ENCODE assay signal across 12 mouse cellular contexts in genomic region chr14:118050990-118051389, GRCm38 (mm10). TPM values are rescaled to one million over a fixed set of nuclear protein-coding genes. Genes with fewer than 3 reads are reported as not detected.
DNase-seq lines count a peak whose midpoint lies in the region; ATAC-seq and TF ChIP-seq lines count a peak whose summit lies in the region.
"Had no signal": no experiment of that assay in that cellular context is flagged by ENCODE, and none has a peak within 500 bp of the region (broad histone marks: within the 10 kb centered on the region; RNA-seq: fewer than 3 reads in every experiment).

No protein-coding gene starts in this region.

- H3K4me2 ChIP-seq in limb, embryonic 12.5 days = no peak overlapping the region

- H3K27me3 ChIP-seq in limb, embryonic 12.5 days = no peaks in the 10 kb centered on the region

- peaks cover 30% of the 10 kb centered on the region for H3K4me1 ChIP-seq in limb, embryonic 12.5 days (replicated peaks)
- H3K4me1 ChIP-seq: heart, embryonic 10.5 days had no signal

- no peak overlapping the region for H3K27ac ChIP-seq in limb, embryonic 12.5 days
- H3K27ac ChIP-seq in layer of hippocampus, adult 2 months = no peak overlapping the region
- H3K27ac ChIP-seq: heart, embryonic 10.5 days had no signal

- WGBS in limb, embryonic 12.5 days = 77% methylated on average over 12 of the region's 12 CpGs

- H3K9ac ChIP-seq in limb, embryonic 12.5 days (replicated peaks) = no peak overlapping the region

- no peak for TF ChIP-seq CTCF in layer of hippocampus, adult 2 months (conservative IDR thresholded peaks at IDR 0.05)

- ATAC-seq in limb, embryonic 12.5 days (ENCODE audit: insufficient number of reproducible peaks, insufficient read depth, low FRiP score, low TSS enrichment, low read depth) = 0 out of 2 replicates have a peak, but pooled peaks have one; percentile 29

- H3K36me3 ChIP-seq in limb, embryonic 12.5 days = no peaks in the 10 kb centered on the region
- H3K36me3 ChIP-seq: heart, embryonic 10.5 days; midbrain, embryonic 10.5 days had no signal

- no peaks in the 10 kb centered on the region for H3K9me3 ChIP-seq in limb, embryonic 12.5 days
- H3K9me3 ChIP-seq: heart, embryonic 10.5 days; midbrain, embryonic 10.5 days had no signal

- DNase-seq in heart, postnatal 4 days = peak; percentile 11
- DNase-seq in heart, adult 9 months (ENCODE audit: low spot score in 2 of 2) = no peak
- DNase-seq in ZHBTc4 (ENCODE audit: low read depth, low spot score) = peak; percentile 53
- peak; percentile 63 to 78 for DNase-seq in lung, postnatal 4 days
- no peak for DNase-seq in layer of hippocampus, adult 2 months (ENCODE audit: low spot score in 2 of 2)
- DNase-seq in adrenal gland, adult 18-20 months (ENCODE audit: low spot score in 2 of 2) = no peak
- DNase-seq in T-cell, adult 2 months (ENCODE audit: low spot score) = no peak
- DNase-seq: kidney, adult 2 months had no signal

- no peak overlapping the region for H3K4me3 ChIP-seq in limb, embryonic 12.5 days (replicated peaks)
- no peak overlapping the region for H3K4me3 ChIP-seq in layer of hippocampus, adult 2 months
- H3K4me3 ChIP-seq: erythroblast, embryonic 14.5 days; heart, embryonic 10.5 days; midbrain, embryonic 10.5 days had no signal

RNA-seq across cellular contexts. Expression of gene Dct, which starts 1.1 kb away (rescaled TPM):
- total RNA-seq in heart, postnatal 4 days (2021) = 1 to 10 TPM; 5.0 to 6.0 TPM
- 1.6 and 1.7 TPM in 2 replicates for polyA plus RNA-seq in limb, embryonic 12.5 days (2016; fragmentation: Nextera tagmentation; extraction: Ambion mirVana)
- under 1 TPM; 0.27 to 0.51 TPM for total RNA-seq in layer of hippocampus, adult 2 months (2021)
- total RNA-seq in adrenal gland, adult 18-20 months (2021) = under 1 TPM in 1 of 2 experiments, not detected in 1; 0.27 TPM
- polyA plus RNA-seq: erythroblast, embryonic 14.5 days had no signal

Comparison
In these comparisons a context has a peak if more than half of its experiments do, and no peak if none do; other contexts are left out.
1. DNase-seq: peak in heart, postnatal 4 days (single experiment), ZHBTc4 (single experiment) and lung, postnatal 4 days (2 of 2); none in heart, adult 9 months (0 of 2), layer of hippocampus, adult 2 months (0 of 2), adrenal gland, adult 18-20 months (0 of 2) and T-cell, adult 2 months (single experiment).